Mouse (Mus musculus): ENCODE results near the gene Mmgt1. TPM values are rescaled to one million over a fixed set of nuclear protein-coding genes. Genes with fewer than 3 reads are reported as not detected.
A peak's percentile ranks its signal among the peaks of the same experiment; 100 is the strongest.

The Mmgt1 gene
- 21.4 and 22.8 TPM in 2 replicates for total RNA-seq (2017)

DNA sequence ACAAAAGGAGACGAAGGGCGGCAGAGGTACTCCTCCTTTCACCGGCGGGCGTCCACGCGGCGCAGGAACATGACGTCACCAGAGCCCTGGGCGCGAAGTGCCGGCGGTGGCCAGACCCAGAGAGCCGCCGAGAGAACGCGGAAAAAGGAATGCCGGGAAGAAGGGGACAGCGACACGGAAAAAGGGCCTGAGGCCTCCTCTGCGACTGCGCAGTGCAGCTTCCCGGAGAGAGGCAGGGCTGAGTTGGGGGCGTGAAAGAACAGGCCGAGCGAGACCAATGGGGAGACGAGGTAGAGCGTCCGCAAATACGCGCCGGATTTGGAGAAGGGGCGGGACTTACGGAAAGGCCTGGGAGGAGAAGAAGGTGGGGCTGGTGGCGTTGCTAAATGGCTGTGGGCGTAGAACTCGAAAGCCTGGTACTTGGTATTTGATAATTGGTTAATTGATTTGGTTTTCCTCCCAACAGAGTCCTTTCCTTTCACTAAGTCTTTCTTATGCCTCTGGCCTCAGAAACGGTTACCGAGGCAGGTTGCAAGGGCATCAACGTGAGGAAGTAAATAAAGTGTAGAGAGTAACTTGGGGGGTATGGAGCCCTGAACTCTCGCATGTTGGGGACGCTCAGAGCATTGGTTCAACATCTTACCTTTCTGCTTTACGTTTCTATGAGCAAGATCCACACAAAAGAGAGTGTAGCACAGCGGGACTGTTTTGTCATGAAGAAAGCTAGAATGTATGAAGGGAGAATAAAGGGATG, at the start of gene Mmgt1:
TSS of gene Mmgt1 (minus strand) at position 183 of the 754 bp plus-strand sequence.
- ATAC-seq (replicated peaks in 1 of 2; ENCODE audit: insufficient read depth in 1 of 2, low FRiP score in 2 of 2, low TSS enrichment in 1 of 2, low read depth in 1 of 2, poor library complexity in 2 of 2, severe bottlenecking in 2 of 2) = peak; percentile 99 to 100

- ATAC-seq (replicated peaks in 1 of 2; ENCODE audit: insufficient read depth in 1 of 2, low FRiP score in 2 of 2, low TSS enrichment in 1 of 2, low read depth in 1 of 2, poor library complexity in 2 of 2, severe bottlenecking in 2 of 2) = no peak
Measured at GRCm38 (mm10) chrX:56640066-56640465, 42.2 kb upstream of the Mmgt1 start.

DNA sequence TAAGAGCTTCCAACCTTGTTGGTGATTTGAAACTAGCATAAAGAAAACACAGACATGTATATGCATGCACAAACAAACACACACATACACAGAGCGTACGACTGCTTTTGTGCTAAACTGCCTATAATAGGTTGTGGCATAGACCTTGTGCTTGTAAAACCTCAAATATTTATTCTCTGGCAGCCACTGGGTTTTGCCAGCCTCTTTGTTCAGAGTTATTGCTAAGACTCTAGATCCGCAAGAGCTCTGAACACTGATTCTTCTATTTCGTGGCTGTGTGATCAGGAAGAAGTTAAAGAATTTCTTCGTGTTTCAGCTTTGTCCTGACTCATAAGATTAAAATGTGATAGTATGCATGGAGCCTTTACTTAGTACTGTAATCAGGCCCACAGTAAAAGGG, 38.3 kb upstream of the Mmgt1 start:
- ATAC-seq (replicated peaks in 1 of 2; ENCODE audit: insufficient read depth in 1 of 2, low FRiP score in 2 of 2, low TSS enrichment in 1 of 2, low read depth in 1 of 2, poor library complexity in 2 of 2, severe bottlenecking in 2 of 2) = no peak

GRCm38 (mm10) chrX:56615236-56615635, 17.4 kb upstream of the Mmgt1 start:
- ATAC-seq (replicated peaks in 1 of 2; ENCODE audit: insufficient read depth in 1 of 2, low FRiP score in 2 of 2, low TSS enrichment in 1 of 2, low read depth in 1 of 2, poor library complexity in 2 of 2, severe bottlenecking in 2 of 2) = no peak

GRCm38 (mm10) chrX:56610318-56610694, 12.4 kb upstream of the Mmgt1 start:
- ATAC-seq (replicated peaks in 1 of 2; ENCODE audit: insufficient read depth in 1 of 2, low FRiP score in 2 of 2, low TSS enrichment in 1 of 2, low read depth in 1 of 2, poor library complexity in 2 of 2, severe bottlenecking in 2 of 2) = no peak

- ATAC-seq (replicated peaks in 1 of 2; ENCODE audit: insufficient read depth in 1 of 2, low FRiP score in 2 of 2, low TSS enrichment in 1 of 2, low read depth in 1 of 2, poor library complexity in 2 of 2, severe bottlenecking in 2 of 2) = peak; percentile 98
Measured at GRCm38 (mm10) chrX:56609623-56610317, 11.9 kb upstream of the Mmgt1 start, which contains the start of gene Slc9a6. TSS of gene Slc9a6 (plus strand) at chrX:56609757.

GRCm38 (mm10) chrX:56609285-56609622, 11.4 kb upstream of the Mmgt1 start:
- ATAC-seq (replicated peaks in 1 of 2; ENCODE audit: insufficient read depth in 1 of 2, low FRiP score in 2 of 2, low TSS enrichment in 1 of 2, low read depth in 1 of 2, poor library complexity in 2 of 2, severe bottlenecking in 2 of 2) = peak in 1 of 2 experiments; percentile 13; a peak in 1 of 4 replicates

DNA sequence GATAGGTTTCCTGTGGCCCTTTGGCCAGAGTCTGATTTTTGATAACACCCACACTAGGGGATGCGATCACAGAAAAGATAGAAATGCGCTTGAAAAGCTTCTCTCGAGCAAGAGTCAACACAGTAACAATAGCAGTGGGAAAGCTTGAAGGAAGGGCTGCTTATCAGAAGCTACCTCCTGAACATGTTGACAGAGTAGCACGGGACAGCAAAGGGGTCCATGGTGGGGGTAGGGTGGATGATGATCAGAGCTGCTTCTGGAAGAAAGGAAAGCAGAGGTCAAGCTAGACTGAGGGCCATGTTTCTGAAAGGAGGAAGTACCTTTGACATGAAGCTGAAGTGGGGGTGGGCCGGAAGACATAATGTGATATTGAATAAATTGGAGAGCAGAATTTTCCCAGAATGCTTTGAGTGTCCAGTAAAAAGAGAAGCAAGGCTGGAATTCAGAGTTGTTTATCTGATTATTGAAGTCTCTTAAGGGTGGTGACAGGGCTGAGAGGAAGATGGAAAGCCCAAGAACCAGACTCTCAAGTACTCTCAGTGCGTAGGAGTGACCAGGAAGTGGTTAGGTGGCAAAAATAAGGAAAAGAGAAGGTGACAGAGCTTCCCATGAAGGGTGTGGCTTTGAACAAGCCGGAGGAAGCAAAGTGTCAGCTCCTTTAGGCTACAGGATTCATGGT, 9.3 kb upstream of the Mmgt1 start:
- no peak for ATAC-seq (replicated peaks in 1 of 2; ENCODE audit: insufficient read depth in 1 of 2, low FRiP score in 2 of 2, low TSS enrichment in 1 of 2, low read depth in 1 of 2, poor library complexity in 2 of 2, severe bottlenecking in 2 of 2)

DNA sequence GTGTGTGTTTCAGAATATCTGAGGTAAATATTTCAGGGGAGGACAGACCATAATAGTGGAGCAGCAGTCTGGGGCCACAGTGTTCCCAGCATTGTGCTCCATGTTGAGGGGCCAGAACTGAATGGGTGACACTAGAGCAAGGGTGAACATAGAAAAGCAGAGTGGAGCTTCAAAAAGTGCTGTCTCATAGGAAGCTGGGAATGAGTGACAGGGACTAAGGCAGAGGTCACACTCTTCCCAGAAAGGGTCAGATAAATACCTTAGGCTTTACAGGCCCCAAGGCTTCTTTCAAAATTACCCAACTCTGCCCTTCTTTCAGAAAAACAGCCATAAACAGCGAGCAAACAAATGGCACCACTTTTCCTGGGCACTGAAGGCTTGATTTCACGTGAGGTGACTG, 8.7 kb upstream of the Mmgt1 start:
- no peak for ATAC-seq (replicated peaks in 1 of 2; ENCODE audit: insufficient read depth in 1 of 2, low FRiP score in 2 of 2, low TSS enrichment in 1 of 2, low read depth in 1 of 2, poor library complexity in 2 of 2, severe bottlenecking in 2 of 2)

DNA sequence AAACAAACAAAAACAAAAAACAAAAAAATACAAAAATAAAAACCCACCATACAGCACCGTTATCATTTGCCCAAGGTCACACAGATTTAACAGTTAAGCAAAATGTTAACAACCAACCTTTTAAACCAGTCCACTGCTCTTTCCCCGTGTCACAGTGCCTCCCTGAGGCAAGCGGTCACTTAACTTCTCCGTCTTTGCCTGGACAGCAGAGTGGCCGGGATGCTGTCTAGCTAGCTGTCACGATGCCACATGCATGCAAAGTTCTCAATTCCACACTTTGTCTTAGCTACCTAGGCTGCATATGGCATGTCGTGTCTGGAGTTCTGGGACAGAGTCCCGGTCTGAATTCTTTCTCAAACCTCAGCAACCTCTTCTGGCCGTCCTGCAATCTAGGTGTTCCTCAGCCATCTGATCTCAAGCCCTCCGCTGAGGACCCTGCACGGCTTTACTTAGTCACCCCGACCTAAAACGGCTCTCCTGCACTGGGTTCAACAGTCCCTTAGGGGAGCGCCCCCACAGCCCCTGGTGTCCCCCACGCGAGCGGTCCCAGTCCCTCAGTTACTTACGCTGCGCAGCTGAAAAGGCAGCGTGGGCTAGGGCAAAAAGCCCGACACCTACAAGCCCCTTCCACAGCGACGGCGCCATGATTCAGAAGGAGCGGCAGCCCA, 516 bp downstream of the Mmgt1 start:
- ATAC-seq (replicated peaks in 1 of 2; ENCODE audit: insufficient read depth in 1 of 2, low FRiP score in 2 of 2, low TSS enrichment in 1 of 2, low read depth in 1 of 2, poor library complexity in 2 of 2, severe bottlenecking in 2 of 2) = peak in 1 of 2 experiments; percentile 1; a peak in 1 of 4 replicates

GRCm38 (mm10) chrX:56578200-56578599, 19.7 kb downstream of the Mmgt1 start:
- no peak for ATAC-seq (replicated peaks in 1 of 2; ENCODE audit: insufficient read depth in 1 of 2, low FRiP score in 2 of 2, low TSS enrichment in 1 of 2, low read depth in 1 of 2, poor library complexity in 2 of 2, severe bottlenecking in 2 of 2)

GRCm38 (mm10) chrX:56572465-56572864, 25.4 kb downstream of the Mmgt1 start:
- no peak; a peak in 1 of 4 replicates for ATAC-seq (replicated peaks in 1 of 2; ENCODE audit: insufficient read depth in 1 of 2, low FRiP score in 2 of 2, low TSS enrichment in 1 of 2, low read depth in 1 of 2, poor library complexity in 2 of 2, severe bottlenecking in 2 of 2)

GRCm38 (mm10) chrX:56553584-56553983, 44.3 kb downstream of the Mmgt1 start:
- ATAC-seq (replicated peaks in 1 of 2; ENCODE audit: insufficient read depth in 1 of 2, low FRiP score in 2 of 2, low TSS enrichment in 1 of 2, low read depth in 1 of 2, poor library complexity in 2 of 2, severe bottlenecking in 2 of 2) = no peak

- no peak for ATAC-seq (replicated peaks in 1 of 2; ENCODE audit: insufficient read depth in 1 of 2, low FRiP score in 2 of 2, low TSS enrichment in 1 of 2, low read depth in 1 of 2, poor library complexity in 2 of 2, severe bottlenecking in 2 of 2)
Measured at GRCm38 (mm10) chrX:56549506-56549905, 48.4 kb downstream of the Mmgt1 start, which contains the start of gene Gm648. TSS of gene Gm648 (minus strand) at chrX:56549606.

DNA sequence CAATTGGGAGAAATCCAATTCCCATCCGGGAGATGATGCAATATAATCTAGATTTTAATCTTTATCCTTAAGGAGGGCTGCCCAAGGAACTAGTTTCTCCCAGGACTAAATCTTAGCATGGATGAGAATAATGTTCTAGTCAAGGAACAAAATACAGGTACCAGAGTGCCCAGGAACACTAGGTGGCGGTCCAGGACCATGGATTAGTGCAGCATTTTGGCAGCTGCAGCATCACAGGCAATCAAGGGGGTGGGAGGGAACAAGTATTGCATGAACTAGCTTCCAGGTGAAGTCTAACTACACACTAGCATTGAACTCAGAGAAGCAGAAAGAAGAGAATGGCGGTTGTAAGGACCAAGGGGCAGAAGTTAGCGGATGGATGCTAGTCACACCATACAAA, 60.7 kb downstream of the Mmgt1 start:
- no peak for ATAC-seq (replicated peaks in 1 of 2; ENCODE audit: insufficient read depth in 1 of 2, low FRiP score in 2 of 2, low TSS enrichment in 1 of 2, low read depth in 1 of 2, poor library complexity in 2 of 2, severe bottlenecking in 2 of 2)

All from hematopoietic stem cell, adult 5-6 weeks (primary cell).